Comparison of ENCODE assay signal across 14 mouse cellular contexts in the genomic region with DNA sequence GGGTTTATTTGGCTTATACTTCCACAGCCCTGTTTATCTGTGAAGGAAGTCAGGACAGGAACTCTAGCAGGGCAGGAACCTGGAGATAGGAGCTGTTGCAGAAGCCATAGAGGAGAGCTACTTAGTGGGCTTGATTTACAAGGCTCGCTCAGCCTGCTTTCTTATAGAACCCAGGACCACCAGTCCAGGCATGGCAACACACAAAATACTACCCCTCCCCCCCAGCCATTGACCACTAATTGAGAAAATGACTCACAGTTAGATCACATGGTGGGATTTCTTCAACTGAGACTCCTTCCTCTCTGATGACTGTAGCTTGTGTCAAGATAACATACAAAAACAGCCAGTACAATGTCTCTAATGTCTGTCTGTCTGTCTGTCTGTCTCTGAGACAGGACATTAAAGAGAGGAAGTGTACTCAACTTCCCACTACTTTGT. TPM values are rescaled to one million over a fixed set of nuclear protein-coding genes. Genes with fewer than 3 reads are reported as not detected.
DNase-seq lines count a peak whose midpoint lies in the region; ATAC-seq and TF ChIP-seq lines count a peak whose summit lies in the region.
"Had no signal": no experiment of that assay in that cellular context is flagged by ENCODE, and none has a peak within 500 bp of the region (broad histone marks: within the 10 kb centered on the region; RNA-seq: fewer than 3 reads in every experiment).

No protein-coding gene starts in this region.

- no peak for TF ChIP-seq CTCF in CH12.LX (conservative IDR thresholded peaks at IDR 0.05 in 1 of 2, IDR thresholded peaks at IDR 0.05 in 1 of 2; ENCODE audit: low read depth in 2 of 2, low read length in 2 of 2)

- H3K79me2 ChIP-seq in CH12.LX (replicated peaks; ENCODE audit: control insufficient read depth, extremely low read depth, insufficient read depth, poor library complexity, severe bottlenecking), result no peaks in the 10 kb centered on the region

- no peaks in the 10 kb centered on the region for H3K27me3 ChIP-seq in heart, embryonic 13.5 days (replicated peaks)
- H3K27me3 ChIP-seq in CH12.LX (replicated peaks), result no peaks in the 10 kb centered on the region

- no peak for DNase-seq in heart, adult 18-20 months
- peak; percentile 48 for DNase-seq in CH12.LX (ENCODE audit: extremely low read depth)
- no peak for DNase-seq in right cerebral cortex, adult 2 months (ENCODE audit: low spot score in 2 of 2)
- no peak for DNase-seq in left cerebral cortex, adult 8-10 months (ENCODE audit: low spot score in 2 of 2)
- DNase-seq in gastrocnemius, postnatal 4 days (ENCODE audit: low spot score in 2 of 2), result no peak
- DNase-seq: gastrocnemius, adult 2 months; lung, postnatal 10 days; thymus, postnatal 25 days had no signal

- no peak overlapping the region for H3K4me3 ChIP-seq in heart, embryonic 13.5 days
- H3K4me3 ChIP-seq in CH12.LX (replicated peaks in 1 of 3; ENCODE audit: low read depth in 2 of 3, low read length in 2 of 3, poor library complexity in 1 of 3), result no peak overlapping the region
- H3K4me3 ChIP-seq: gastrocnemius, adult 2 months; left cerebral cortex, adult 2 months had no signal

- H3K9me3 ChIP-seq in heart, embryonic 13.5 days, result no peaks in the 10 kb centered on the region
- no peaks in the 10 kb centered on the region for H3K9me3 ChIP-seq in CH12.LX (replicated peaks; ENCODE audit: low read length)

- peak overlapping the region; percentile 51 for H3K27ac ChIP-seq in heart, embryonic 13.5 days (replicated peaks)
- H3K27ac ChIP-seq in CH12.LX (ENCODE audit: insufficient read depth, low read depth), result no peak overlapping the region
- H3K27ac ChIP-seq: gastrocnemius, adult 2 months; kidney, postnatal 0 days; left cerebral cortex, adult 2 months had no signal

- 32% methylated on average over 1 of the region's 1 CpGs for WGBS in heart, embryonic 13.5 days

- dilution Hi-C loops in CH12.LX (cut with MboI; ENCODE audit: extremely low pct_ligation_motif_present, extremely low pct_unique_long_range_greater_than_20kb, low sequenced_read_pairs), result no loop called here

- in situ Hi-C loops in CH12.LX (cut with MboI; ENCODE audit: low pct_ligation_motif_present, low pct_unique_long_range_greater_than_20kb, low sequenced_read_pairs), result no loop called here

- no peak for TF ChIP-seq POLR2A in CH12.LX (IDR thresholded peaks at IDR 0.05; ENCODE audit: low read depth, low read length)

- ATAC-seq in heart, embryonic 13.5 days (ENCODE audit: extremely low read depth, insufficient number of reproducible peaks, low FRiP score, low TSS enrichment), result peak; percentile 21; the same call in 1 of the 2 replicates
- ATAC-seq in granulocyte monocyte progenitor cell, adult 5-6 weeks (replicated peaks; ENCODE audit: poor library complexity, severe bottlenecking), result peak; percentile 50
- ATAC-seq in megakaryocyte, adult 5-6 weeks (ENCODE audit: poor library complexity, severe bottlenecking), result peak; percentile 29
- ATAC-seq: hindbrain, embryonic 16.5 days had no signal

- no peak for TF ChIP-seq EP300 in CH12.LX (IDR thresholded peaks at IDR 0.05; ENCODE audit: low read length)

- H3K4me2 ChIP-seq in heart, embryonic 13.5 days, result peak overlapping the region; percentile 30
- H3K4me2 ChIP-seq in CH12.LX (ENCODE audit: insufficient read depth, low read depth, poor library complexity, severe bottlenecking), result no peak overlapping the region

- no peak overlapping the region for H3K9ac ChIP-seq in heart, embryonic 13.5 days
- H3K9ac ChIP-seq in CH12.LX (ENCODE audit: insufficient read depth, low read depth), result no peak overlapping the region

- H3K4me1 ChIP-seq in heart, embryonic 13.5 days, result peaks cover 18% of the 10 kb centered on the region
- H3K4me1 ChIP-seq in CH12.LX (ENCODE audit: control insufficient read depth in 1 of 2, insufficient read depth in 2 of 2), result peaks cover 6 to 38% of the 10 kb centered on the region in 2 experiments

- TF ChIP-seq RAD21 in CH12.LX (IDR thresholded peaks at IDR 0.05; ENCODE audit: low read depth, low read length), result no peak

- peaks cover 6% of the 10 kb centered on the region; the same call in 1 of the 2 replicates for H3K36me3 ChIP-seq in heart, embryonic 13.5 days
- peaks cover 3 to 32% of the 10 kb centered on the region in 2 experiments for H3K36me3 ChIP-seq in CH12.LX (replicated peaks in 1 of 2; ENCODE audit: control insufficient read depth in 1 of 2, insufficient read depth in 1 of 2, low read length in 1 of 2)

TF ChIP-seq in CH12.LX, 34 proteins besides CTCF, POLR2A, EP300 and RAD21:
- no peak for TF ChIP-seq UBTF (IDR thresholded peaks at IDR 0.05; ENCODE audit: low read depth, low read length)
- no peak for TF ChIP-seq TBP (conservative IDR thresholded peaks at IDR 0.05; ENCODE audit: low read depth, low read length)
- no peak for TF ChIP-seq KAT2A (IDR thresholded peaks at IDR 0.05; ENCODE audit: insufficient replicate concordance, low read length)
- no peak for TF ChIP-seq ZMIZ1 (IDR thresholded peaks at IDR 0.05; ENCODE audit: low read depth, low read length)
- no peak for TF ChIP-seq ETS1 (conservative IDR thresholded peaks at IDR 0.05; ENCODE audit: low read depth, low read length)
- TF ChIP-seq E2F4 (IDR thresholded peaks at IDR 0.05; ENCODE audit: insufficient replicate concordance, low read depth, low read length), result no peak
- TF ChIP-seq TCF12 (IDR thresholded peaks at IDR 0.05; ENCODE audit: low read depth, low read length), result no peak
- TF ChIP-seq ELF1 (IDR thresholded peaks at IDR 0.05; ENCODE audit: low read depth, low read length), result no peak
- no peak for TF ChIP-seq ZC3H11A (IDR thresholded peaks at IDR 0.05; ENCODE audit: low read depth, low read length)
- TF ChIP-seq SIN3A (IDR thresholded peaks at IDR 0.05; ENCODE audit: low read length), result no peak
- no peak for TF ChIP-seq USF1 (IDR thresholded peaks at IDR 0.05; ENCODE audit: low read depth, low read length)
- TF ChIP-seq HCFC1 (IDR thresholded peaks at IDR 0.05; ENCODE audit: low read depth, low read length), result no peak
- no peak for TF ChIP-seq ZKSCAN1 (IDR thresholded peaks at IDR 0.05; ENCODE audit: borderline replicate concordance, low read depth, low read length)
- no peak for TF ChIP-seq MAFK (IDR thresholded peaks at IDR 0.05; ENCODE audit: insufficient replicate concordance, low read length)
- TF ChIP-seq MAZ (IDR thresholded peaks at IDR 0.05; ENCODE audit: low read depth, low read length), result no peak
- no peak for TF ChIP-seq RCOR1 (conservative IDR thresholded peaks at IDR 0.05; ENCODE audit: low read depth, low read length)
- TF ChIP-seq SMC3 (IDR thresholded peaks at IDR 0.05; ENCODE audit: low read depth, low read length), result no peak
- TF ChIP-seq MAX (IDR thresholded peaks at IDR 0.05; ENCODE audit: low read length), result no peak

RNA-seq across cellular contexts. Expression of a gene that starts 6.0 kb away (rescaled TPM):
- 17.1 and 18.1 TPM in 2 replicates for polyA plus RNA-seq in heart, embryonic 13.5 days (2015; fragmentation: Nextera tagmentation; extraction: Ambion mirVana)
- total RNA-seq in heart, adult 18-20 months (2021), result 1 to 10 TPM; 2.6 to 4.8 TPM
- total RNA-seq in CH12.LX (2012; rRNA removed) (12.3 and 16.5 TPM in 2 replicates), CH12.LX (2014; rRNA removed) (11.0 and 13.1 TPM in 2 replicates)
- 22.5 and 34.9 TPM in 2 replicates for polyA plus RNA-seq in CH12.LX (2012; ENCODE audit: insufficient read length, low read depth)
- 77.3 and 86.5 TPM in 2 replicates for total RNA-seq in granulocyte monocyte progenitor cell, adult 5-6 weeks (2014; fragmentation: Nextera tagmentation)
- 40.2 and 56.2 TPM in 2 replicates for total RNA-seq in granulocyte monocyte progenitor cell, adult 5-6 weeks (2017)
- 54.3 and 54.9 TPM in 2 replicates for total RNA-seq in megakaryocyte, adult 5-6 weeks (2015)
- 37.9 and 38.4 TPM in 2 replicates for total RNA-seq in megakaryocyte, adult 5-6 weeks (2017)
- total RNA-seq in left cerebral cortex, adult 8-10 months (2022), result 1 to 10 TPM in 3 of 4 experiments, under 1 TPM in 1; 0.48 to 3.6 (median 1.5) TPM
- total RNA-seq in gastrocnemius, postnatal 4 days (2021), result 1 to 10 TPM; 1.3 to 1.5 TPM

RNA-seq across cellular contexts. Expression of a gene that starts 57.3 kb away (rescaled TPM):
- 43.3 and 44.3 TPM in 2 replicates for polyA plus RNA-seq in heart, embryonic 13.5 days (2015; fragmentation: Nextera tagmentation; extraction: Ambion mirVana)
- 100 to 1,000 TPM; 189 to 193 TPM for total RNA-seq in heart, adult 18-20 months (2021)
- 3.2 and 4.7 TPM in 2 replicates for total RNA-seq in CH12.LX (2012; rRNA removed)
- 5.2 and 5.7 TPM in 2 replicates for total RNA-seq in CH12.LX (2014; rRNA removed)
- polyA plus RNA-seq in CH12.LX (2012; ENCODE audit: insufficient read length, low read depth), result 5.7 and 5.8 TPM in 2 replicates
- total RNA-seq in granulocyte monocyte progenitor cell, adult 5-6 weeks (2014; fragmentation: Nextera tagmentation), result 21.0 and 26.1 TPM in 2 replicates
- total RNA-seq in granulocyte monocyte progenitor cell, adult 5-6 weeks (2017), result 11.1 and 12.5 TPM in 2 replicates
- total RNA-seq in megakaryocyte, adult 5-6 weeks (2015), result 15.5 and 21.4 TPM in 2 replicates
- total RNA-seq in megakaryocyte, adult 5-6 weeks (2017), result 19.3 and 20.6 TPM in 2 replicates
- 10 to 100 TPM; 25.7 to 28.7 (median 28.7) TPM for total RNA-seq in left cerebral cortex, adult 8-10 months (2022)
- total RNA-seq in gastrocnemius, postnatal 4 days (2021), result 100 to 1,000 TPM; 272 to 307 TPM

Comparison
In these comparisons a context has a peak if more than half of its experiments do, and no peak if none do; other contexts are left out.
1. RNA of a gene that starts 57.3 kb away (total RNA-seq): 272 to 307 TPM in gastrocnemius, postnatal 4 days and 189 to 193 TPM in heart, adult 18-20 months; 25.7 to 28.7 TPM in left cerebral cortex, adult 8-10 months, 11.1 to 26.1 TPM in granulocyte monocyte progenitor cell, adult 5-6 weeks, 15.5 to 21.4 TPM in megakaryocyte, adult 5-6 weeks and 3.2 to 5.7 TPM in CH12.LX; every median in the first group is over 4 times any median in the second.
2. Peak in every context shown above with its lines, with median percentiles within 50 percentile points of each other: ATAC-seq.